Mouse (Mus musculus): Measurements from ENCODE around the gene Kctd13. TPM values are rescaled to one million over a fixed set of nuclear protein-coding genes. Genes with fewer than 3 reads are reported as not detected.

Gene Kctd13
- total RNA-seq, 2 experiments from 2014 or later = 18.4 to 23.0 TPM

DNA sequence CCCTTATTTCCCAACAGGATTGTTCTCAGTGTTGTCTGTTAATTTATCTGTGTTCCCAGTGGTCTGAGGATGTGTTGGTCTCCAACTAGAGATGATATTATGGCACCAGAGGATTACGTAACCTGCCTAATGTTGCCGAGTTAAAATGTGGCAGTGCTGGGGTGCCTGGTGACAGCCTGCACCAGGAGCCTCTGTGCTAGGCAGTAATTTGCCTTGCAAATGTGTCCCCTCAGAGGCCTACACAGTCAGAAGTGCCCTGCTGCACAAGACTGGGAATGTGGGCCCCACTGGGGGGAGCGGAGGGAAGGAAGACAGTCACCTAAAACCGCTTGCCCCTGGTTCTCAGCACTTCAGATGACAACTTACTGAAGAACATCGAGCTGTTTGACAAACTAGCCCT is 13.1 kb downstream of the Kctd13 start:
- no peak for DNase-seq

DNA sequence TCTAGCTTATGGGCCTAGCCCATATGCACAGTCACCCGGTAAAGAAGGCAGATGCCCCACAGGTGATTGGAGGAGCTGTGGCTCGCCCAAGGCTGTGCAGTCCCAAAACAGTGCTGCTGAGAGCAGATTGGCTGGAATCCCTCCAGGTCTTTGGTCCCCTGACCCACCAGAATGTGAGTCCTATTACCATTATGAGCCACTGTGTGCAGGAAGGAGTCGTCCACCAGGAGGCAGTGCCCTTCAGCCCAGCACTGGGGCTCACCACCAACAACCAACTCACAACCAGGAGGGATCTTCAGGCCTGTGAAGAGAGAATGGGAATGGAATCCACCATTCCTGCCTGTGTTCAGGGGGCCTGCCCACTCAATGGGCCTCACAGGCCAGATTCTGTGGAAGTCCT is 17.9 kb downstream of the Kctd13 start:
- peak; percentile 51 for DNase-seq

DNA sequence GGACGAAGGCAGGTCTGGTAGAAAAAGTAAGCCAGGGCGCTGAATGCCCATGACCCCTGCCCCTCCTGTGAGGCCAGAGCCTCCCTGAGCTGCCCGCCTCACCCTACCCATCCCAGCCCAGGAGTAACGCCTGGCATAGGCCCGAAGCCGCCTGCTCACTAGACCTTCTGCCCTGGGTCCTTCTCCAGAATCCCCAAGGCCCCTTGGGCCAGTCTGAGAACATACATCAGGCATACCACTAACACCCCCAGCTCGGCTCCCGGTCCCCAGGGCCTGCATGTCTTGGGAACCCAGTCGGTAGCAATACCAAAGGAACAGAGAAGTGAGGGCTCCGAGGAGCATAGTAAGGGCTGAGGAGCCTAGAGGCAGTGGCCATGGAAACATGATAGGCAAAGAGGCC is 19.9 kb downstream of the Kctd13 start:
- DNase-seq = no peak

DNA sequence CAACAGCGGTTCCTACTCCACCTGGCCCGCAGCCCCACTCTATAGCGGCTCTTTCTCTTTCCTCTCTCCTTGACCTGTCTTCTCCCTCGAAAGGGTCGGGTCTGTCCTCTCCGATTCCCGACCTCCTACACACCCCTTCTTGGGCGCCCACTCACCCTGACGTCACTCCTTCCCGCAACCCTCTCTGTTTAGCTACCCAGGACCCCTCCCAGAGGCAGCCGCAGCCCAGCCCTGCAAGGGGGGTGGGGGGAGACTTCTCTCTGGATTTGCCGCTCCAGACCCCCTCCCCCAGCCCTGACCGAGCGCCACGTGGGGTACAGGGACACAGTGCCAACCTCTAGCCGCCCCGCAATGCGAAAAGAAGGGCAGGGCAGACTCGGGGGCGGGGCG is 20.7 kb downstream of the Kctd13 start, which contains the start of gene Asphd1:
Asphd1 (minus strand) TSS at position 180 of the 390 bp plus-strand sequence.
- no peak for DNase-seq

DNA sequence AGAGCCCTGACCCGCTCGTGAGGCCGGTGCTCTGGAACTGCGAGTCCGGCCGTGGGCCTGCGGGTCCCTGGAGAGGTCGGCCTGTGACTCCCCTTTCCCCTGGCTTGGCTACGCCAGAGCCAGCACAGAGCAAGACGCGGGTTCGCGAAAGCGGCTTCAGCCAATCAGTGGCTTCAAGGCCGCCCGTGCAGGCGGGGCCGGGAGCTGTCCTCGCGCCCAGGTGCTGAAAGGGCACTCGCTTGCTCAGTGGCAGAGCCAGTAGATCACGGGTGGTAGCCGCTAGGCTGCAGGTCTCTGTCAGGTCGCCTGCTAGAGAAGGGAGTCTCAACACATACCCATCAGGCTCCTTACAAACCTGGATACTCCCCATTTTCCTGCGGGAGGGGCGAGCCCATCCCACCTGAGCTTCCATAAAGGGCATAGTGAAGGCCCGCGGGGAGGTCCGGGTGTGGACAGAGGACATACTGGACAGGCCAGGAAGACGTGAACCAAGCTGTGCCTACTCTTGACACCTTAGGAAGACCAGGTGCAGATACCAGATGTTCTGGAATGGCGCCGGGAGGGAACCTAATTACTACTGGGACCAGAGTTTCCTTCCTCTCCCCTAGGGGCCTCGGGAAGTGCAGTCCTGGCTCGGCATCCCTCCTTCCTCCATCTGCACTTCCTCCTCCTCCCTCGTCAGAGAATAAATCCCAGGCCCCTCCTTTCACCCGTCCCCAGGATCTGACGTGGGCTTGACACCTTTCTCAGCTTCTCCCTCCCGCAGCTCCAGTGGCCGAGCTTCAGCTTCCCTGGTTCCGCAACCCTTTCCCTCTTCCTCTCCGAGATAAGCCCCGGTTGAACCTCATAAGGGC is 21.3 kb downstream of the Kctd13 start, which contains the start of gene Sez6l2:
Sez6l2 (plus strand) TSS at position 771 of the 854 bp plus-strand sequence.
- peak; percentile 98 for DNase-seq

DNA sequence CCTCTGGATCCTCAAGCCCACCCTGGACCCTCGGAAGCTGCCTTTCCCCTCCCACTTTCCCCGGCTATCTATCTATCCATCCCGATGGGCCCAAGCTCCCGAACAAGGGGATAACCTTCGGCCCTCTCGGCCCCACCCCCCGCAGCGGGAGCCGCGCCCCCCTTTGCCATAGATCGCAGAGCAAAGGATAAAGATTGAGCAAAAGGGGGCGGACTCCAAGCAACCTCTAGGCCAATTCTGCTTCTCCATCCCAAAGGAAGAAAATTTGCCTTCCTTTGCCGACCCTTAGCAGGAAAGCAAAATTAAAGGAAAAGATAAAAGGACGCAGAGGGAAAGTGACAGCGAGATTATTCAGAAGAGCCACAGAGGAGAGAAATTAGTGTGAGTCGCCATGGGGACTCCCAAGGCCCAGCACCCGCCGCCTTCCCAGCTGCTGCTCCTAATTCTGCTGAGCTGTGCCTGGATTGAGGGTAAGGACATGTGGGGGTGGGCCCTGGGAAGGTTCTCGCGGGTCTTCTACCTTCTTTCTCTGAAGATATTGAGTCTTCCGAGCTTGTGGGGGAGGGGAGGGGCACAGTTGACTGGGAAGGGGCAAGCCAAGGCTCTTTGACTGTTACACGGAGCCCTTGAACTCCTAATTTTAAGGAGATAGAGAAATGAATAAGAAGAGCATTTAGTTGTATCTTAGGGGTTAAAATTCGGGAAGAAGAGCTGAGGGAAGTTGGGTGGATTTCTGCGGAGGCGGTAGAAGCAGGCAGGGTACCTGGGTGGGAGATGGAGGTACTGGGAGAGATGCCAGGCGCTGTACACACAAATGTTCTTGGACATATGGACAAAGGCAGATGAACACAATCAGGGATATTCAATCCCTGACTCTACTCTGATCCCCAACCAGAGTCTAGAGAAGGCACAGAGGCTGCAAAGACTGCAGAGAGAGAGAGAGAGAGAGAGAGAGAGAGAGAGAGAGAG is 22.3 kb downstream of the Kctd13 start:
- no peak for DNase-seq

DNA sequence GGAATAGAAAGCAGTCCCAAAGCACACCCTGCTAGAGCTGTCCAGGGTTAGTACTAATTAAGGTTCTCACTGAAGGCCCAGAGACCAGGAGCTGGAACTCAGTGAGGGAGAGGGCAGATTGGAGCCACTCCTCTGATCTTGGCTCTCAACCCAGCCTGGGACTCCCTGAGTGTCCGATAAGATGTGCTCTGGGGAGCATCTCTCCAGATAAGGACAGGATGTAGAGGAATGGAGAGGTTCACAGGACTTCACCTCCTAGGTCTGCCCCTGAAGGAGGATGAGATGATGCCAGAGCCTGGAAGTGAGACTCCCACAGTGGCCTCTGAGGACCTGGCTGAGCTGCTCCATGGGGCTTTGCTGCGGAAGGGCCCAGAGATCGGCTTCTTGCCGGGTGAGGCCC is 23.1 kb downstream of the Kctd13 start:
- DNase-seq = no peak

DNA sequence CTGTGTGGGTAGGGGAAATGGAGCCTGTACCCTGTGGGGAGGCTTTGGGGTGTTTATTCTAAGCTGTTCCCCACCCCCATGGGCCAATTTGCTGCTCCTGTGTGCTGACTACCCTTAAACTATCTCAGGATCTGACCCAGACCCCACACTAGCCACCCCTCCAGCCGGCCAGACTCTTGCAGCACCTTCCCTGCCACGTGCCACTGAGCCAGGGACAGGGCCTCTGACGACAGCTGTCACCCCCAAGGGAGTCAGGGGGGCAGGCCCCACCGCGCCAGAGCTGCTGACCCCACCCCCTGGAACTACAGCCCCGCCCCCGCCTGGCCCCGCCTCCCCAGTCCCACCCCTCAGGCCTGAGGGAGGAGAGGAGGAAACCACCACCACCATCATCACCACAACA is 24.0 kb downstream of the Kctd13 start:
- no peak for DNase-seq

DNA sequence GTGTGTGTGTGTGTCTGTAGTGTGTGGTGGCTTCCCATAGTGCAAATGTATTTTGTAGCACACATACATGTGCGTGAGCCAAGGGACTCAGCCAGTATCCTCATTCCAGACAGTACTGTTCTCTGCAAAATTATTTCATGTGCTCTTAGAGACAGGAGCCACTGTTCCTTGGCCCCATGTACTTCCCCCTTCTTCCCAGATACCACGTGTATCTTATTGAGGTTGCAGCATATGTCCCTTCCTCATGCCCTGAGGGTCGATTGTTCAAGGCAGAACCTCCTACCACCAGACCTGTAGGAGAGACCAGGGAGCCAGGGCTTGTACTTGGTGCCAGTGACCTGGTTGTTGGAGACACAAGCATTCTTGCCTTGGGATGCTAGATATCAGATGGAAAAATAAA is 26.4 kb downstream of the Kctd13 start:
- no peak for DNase-seq

DNA sequence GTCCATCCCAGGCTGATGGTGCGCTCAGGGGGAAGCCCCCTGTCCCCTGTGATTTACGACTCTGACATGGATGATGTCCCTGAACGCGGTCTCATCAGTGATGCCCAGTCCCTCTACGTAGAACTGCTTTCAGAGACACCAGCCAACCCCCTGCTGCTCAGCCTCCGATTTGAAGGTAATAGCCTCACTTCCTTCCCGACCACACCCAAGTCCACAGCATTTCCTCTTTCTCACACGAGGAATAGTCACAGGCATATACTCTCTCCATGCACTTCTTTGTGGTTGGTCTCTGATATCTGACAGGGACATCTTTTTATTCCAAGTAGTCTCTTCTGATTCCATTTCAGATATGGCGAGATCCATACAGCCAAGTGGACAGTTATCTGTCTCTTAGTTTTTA is 31.1 kb downstream of the Kctd13 start:
- no peak for DNase-seq

DNA sequence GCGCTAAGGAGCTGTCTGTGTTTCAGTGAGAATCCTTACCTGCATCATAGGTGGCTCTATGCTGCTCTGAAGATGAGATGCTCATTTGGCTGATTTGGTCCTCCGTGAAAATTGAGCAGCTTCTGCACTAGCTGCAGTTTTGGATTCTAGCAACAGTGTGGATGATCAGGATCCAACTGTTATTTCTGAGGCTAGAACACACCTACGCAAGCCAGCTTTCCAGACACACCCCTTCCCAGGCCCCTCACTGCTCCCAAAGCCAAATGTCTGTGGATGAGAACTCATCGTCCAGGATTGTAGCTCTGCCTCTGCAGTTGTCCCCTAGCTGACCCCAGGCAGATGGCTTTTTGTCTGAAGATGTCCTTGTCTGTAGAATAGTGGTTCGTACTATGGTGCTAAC is 32.4 kb downstream of the Kctd13 start:
- DNase-seq = no peak

DNA sequence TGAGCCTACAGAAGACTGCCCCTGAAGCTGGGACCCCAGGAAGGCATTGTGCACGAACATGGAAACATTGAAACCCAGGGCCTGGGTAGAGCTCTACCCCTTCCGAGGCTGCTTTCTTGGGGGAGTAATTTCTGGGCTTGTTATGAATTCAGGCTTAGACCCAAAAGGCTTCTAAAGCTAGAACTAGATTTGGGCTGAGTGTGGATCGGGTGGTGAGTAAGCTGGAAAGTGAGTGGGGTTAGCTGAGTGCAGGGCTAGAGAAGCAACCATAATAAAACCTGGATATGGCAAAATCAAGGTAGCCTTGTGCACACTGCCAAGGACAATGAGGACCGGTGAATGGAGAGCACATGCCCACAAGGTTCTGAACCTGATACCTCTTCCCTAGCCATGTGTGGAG is 33.3 kb downstream of the Kctd13 start:
- no peak for DNase-seq

DNA sequence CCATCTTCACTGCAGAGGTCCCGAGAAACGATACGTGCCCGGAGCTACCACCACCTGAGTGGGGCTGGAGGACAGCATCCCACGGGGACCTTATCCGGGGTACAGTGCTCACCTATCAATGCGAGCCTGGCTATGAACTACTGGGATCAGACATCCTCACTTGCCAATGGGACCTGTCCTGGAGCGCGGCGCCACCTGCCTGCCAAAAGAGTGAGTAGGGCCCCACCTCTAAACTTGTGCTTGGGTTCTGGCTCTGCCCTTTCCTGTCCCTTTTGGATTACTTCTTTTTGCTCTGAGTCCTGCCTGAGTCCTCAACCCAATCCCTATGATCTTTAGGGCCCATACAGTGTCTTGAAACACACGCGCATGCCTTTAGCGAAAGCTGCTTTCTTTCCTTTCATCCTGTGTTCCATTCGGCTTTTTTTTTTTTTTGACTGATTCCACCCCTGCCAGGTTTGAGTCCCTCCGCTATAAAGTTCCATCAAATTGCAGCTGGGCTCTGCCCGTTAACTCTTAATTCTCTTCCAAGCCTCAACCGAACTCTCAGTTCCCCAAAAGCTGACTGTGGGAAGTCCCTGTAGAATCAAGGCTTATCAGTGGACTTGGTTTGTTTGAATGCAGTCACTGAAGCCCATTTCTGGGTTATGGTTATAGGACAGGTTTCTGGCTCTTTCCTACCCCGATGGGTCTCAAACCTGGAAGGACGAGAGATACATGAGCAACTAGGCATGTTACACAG is 35.0 kb downstream of the Kctd13 start:
- peak; percentile 68 for DNase-seq

DNA sequence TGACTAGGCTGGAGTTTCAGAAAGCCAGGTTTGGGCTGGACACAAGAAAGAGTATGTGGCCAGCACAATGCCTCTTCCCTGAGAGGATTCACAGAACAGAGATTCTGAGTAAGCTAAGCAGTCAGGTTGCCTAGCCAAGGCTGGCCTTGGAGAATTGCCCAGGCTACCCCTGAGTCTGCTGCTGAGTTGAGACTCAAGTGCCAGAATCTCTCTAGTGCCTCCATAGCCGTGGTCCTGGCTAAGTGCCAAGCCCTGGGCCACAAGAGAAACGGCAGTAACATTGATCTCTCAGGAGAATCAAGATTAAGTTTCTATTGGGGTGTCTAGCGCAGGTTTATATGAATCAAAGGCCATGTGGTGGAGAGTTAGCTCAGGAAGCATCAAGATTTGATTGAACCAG is 36.9 kb downstream of the Kctd13 start:
- peak; percentile 38 for DNase-seq

DNA sequence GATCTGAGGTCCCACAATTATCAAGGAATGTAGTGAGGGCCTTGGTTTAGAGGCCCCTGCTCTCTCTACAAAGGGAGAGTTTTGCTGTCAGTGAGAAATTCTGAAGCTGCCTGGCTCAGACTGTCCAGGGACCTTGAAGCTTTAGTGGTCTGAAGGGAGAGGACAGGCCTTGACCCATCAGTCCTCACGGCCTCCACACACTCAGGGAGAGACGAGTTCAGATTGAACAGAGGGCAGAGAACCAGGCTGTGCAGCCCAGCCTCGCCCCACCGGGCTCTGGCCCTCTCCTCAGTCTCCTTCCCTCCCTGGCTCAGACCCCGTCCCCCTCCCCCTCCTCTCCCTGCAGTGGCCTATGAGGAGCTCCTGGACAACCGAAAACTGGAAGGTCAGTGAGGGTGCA is 38.7 kb downstream of the Kctd13 start:
- peak; percentile 51 for DNase-seq

DNA sequence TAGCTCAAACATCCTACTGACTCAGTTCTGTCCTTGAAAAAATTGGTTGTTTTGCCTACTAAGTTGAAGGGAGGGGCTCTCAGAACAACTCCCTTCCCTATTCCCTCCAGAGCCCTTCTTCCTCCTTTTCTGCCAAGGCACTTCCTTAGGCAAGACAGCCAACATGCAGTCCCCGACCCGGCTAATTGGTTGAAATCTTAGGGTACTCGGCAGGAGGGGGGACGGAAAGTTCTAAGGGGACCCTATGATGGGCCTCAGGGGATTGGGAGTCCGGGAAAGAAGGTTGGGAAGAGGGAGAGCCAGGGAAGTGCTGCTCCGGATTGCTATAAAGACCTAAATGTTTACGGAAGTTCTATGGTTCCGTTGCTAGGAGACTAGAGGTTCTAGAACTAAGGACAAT is 46.8 kb downstream of the Kctd13 start:
- peak; percentile 50 for DNase-seq

DNA sequence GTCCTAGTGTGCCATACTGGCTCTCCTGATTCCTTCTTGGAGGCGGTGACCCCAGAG is 47.0 kb downstream of the Kctd13 start, which contains the start of gene Cdipt:
Cdipt (plus strand) TSS at position 22 of the 57 bp plus-strand sequence.
- no peak for DNase-seq

DNA sequence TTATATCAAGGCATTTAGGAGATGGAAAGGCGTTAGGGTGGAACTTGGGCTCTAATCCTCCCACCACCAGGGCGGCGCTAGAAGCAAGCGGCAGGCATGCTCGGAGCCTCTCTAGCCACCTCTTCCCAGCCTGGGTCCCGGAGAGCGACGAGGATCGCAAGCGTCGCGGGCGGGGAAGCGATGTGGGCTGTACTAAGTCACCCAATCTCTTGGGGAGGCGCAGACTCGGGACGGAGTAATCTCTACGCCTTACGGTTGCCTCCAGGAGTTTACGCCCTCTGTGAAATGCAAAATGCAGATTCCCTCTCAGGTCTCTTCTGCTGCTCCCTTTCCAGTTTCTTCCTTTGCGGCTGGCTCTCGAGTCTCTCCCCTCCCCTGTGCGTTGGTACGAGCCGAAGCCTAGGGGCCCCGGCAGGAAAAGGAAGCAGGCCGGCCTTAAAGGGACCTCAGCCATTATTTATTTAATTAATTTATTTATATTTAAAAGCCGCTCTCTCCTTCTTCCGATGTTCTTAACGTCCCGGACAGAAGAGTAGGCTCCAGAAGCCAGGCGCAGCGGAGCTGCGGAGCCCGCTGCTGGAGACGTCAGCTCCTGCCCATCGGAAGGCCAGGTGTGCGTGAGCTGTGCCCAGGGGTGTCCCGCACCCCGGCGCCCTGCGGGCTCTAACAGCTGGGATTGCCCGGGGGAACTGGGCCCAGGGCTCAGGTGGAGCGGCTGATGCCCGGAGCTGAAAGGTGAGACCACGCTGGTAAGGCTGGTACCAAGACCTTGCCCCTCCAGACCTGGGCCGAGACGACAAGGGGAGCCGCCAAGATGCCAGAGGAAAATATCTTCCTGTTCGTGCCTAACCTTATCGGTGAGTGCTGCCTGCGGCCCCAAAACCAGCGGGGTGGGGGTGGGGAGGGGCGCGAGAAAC is 47.5 kb downstream of the Kctd13 start, which contains the start of gene Cdiptos:
Cdiptos (minus strand) TSS at position 149 of the 917 bp plus-strand sequence.
- DNase-seq = peak; percentile 98

DNA sequence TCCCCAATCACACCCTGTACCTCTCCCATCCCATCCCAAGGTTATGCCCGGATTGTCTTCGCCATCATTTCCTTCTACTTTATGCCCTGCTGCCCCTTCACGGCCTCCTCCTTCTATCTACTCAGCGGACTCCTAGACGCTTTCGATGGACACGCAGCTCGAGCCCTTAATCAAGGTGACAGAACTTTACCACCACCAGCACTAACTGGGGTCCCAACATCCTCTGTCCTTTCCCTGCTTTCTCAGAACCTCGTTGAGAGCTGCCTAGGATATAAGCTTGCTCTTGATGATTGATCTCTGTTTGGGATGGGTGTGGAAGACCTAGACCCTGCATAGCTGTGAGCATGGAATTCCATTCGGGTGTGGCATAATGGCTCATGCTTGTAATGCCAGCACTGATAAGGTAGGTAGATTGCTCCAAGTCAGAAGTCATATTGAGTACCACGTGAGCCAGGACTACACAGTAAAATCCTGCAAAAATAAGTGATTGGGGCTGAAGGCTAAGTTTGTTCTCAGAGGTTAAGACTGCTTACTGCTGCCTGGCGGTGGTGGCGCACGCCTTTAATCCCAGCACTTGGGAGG is 48.3 kb downstream of the Kctd13 start:
- DNase-seq = no peak

DNA sequence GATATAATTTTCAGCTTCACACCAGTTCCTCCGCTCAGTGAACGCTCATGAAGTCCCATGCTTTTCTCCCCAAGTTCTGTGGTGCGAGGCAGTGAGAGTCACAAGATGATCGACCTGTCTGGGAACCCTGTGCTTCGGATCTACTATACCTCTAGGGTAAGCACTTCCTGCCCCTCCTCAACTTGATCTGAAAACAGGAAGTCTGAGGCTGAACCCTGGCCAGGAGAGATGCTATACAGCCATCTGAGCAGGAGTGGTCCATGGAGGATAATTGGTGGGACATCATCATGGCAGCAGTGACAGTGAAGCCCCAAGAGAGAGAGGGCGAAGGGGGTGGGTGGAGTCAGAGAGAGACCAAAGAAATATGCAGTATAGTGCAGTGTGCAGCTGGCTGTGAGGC is 50.2 kb downstream of the Kctd13 start:
- DNase-seq = no peak

DNA sequence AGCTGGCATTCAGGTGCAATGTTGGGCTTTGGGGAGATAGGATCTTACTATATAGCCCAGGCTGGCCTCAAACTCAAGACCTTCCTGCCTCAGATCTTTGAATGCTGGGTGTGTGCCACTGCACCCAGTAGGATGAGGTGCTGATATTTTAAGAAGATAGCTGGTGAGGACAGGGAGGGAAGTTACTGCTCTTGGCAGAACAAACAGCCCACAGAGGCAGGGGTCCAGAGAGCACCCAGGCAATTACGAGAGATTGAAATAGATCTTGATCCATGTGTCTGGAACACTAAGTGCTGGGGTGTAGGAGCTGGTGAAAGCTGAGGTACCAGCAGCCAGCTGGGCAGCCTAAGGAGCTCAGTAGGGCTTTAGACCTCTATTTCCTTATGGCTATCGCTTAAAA is 52.9 kb downstream of the Kctd13 start:
- no peak for DNase-seq
